ENCODE assay signal across 8 mouse cellular contexts in genomic region chr8:103272305-103273079, GRCm38 (mm10).
A peak's percentile ranks its signal among the peaks of the same experiment; 100 is the strongest.
DNase-seq lines count a peak whose midpoint lies in the region; ATAC-seq lines count a peak whose summit lies in the region.

No protein-coding gene starts in this region.

- H3K4me1 ChIP-seq in heart, embryonic 10.5 days = peaks cover 4% of the 10 kb centered on the region; the same call in 1 of the 2 replicates
- peaks cover 16% of the 10 kb centered on the region; the same call in 1 of the 2 replicates for H3K4me1 ChIP-seq in hindbrain, embryonic 15.5 days (replicated peaks)
- H3K4me1 ChIP-seq in midbrain, embryonic 11.5 days (ENCODE audit: control insufficient read depth, insufficient read depth, low read length) = peaks cover 11% of the 10 kb centered on the region

- H3K4me3 ChIP-seq in heart, embryonic 10.5 days = no peak overlapping the region
- H3K4me3 ChIP-seq in hindbrain, embryonic 15.5 days = no peak overlapping the region
- no peak overlapping the region for H3K4me3 ChIP-seq in midbrain, embryonic 11.5 days (ENCODE audit: low read depth, low read length)

- no peak overlapping the region for H3K4me2 ChIP-seq in hindbrain, embryonic 15.5 days
- no peak overlapping the region for H3K4me2 ChIP-seq in midbrain, embryonic 11.5 days

- H3K27ac ChIP-seq in heart, embryonic 10.5 days = no peak overlapping the region
- peak overlapping the region; percentile 56 for H3K27ac ChIP-seq in hindbrain, embryonic 15.5 days (replicated peaks)
- 0 out of 2 replicates have a peak overlapping the region, but pooled peaks have one; percentile 2 for H3K27ac ChIP-seq in midbrain, embryonic 11.5 days (ENCODE audit: low read depth, low read length)

- WGBS in heart, embryonic 10.5 days = 31% methylated on average over 5 of the region's 5 CpGs
- 4% methylated on average over 5 of the region's 5 CpGs for WGBS in hindbrain, embryonic 15.5 days
- 10% methylated on average over 5 of the region's 5 CpGs for WGBS in midbrain, embryonic 11.5 days

- H3K9ac ChIP-seq in hindbrain, embryonic 15.5 days = no peak overlapping the region
- no peak overlapping the region for H3K9ac ChIP-seq in midbrain, embryonic 11.5 days (ENCODE audit: low read length)

- H3K9me3 ChIP-seq in heart, embryonic 10.5 days = no peaks in the 10 kb centered on the region
- H3K9me3 ChIP-seq in hindbrain, embryonic 15.5 days = no peaks in the 10 kb centered on the region
- H3K9me3 ChIP-seq in midbrain, embryonic 11.5 days (ENCODE audit: control insufficient read depth, low read length) = no peaks in the 10 kb centered on the region

- peak; percentile 92 for ATAC-seq in hindbrain, embryonic 15.5 days (ENCODE audit: low FRiP score, low read depth)
- peak; percentile 65 for ATAC-seq in midbrain, embryonic 11.5 days (ENCODE audit: low FRiP score)

- no peaks in the 10 kb centered on the region for H3K27me3 ChIP-seq in heart, embryonic 10.5 days (ENCODE audit: insufficient read depth, poor library complexity, severe bottlenecking)
- no peaks in the 10 kb centered on the region for H3K27me3 ChIP-seq in hindbrain, embryonic 15.5 days
- no peaks in the 10 kb centered on the region for H3K27me3 ChIP-seq in midbrain, embryonic 11.5 days (ENCODE audit: control insufficient read depth, insufficient read depth, low read length)

- no peaks in the 10 kb centered on the region for H3K36me3 ChIP-seq in heart, embryonic 10.5 days
- H3K36me3 ChIP-seq in hindbrain, embryonic 15.5 days = no peaks in the 10 kb centered on the region
- H3K36me3 ChIP-seq in midbrain, embryonic 11.5 days (ENCODE audit: control insufficient read depth, insufficient read depth, low read length) = no peaks in the 10 kb centered on the region

- DNase-seq in heart, postnatal 4 days = peak; percentile 9
- DNase-seq in heart, embryonic 10.5 days (ENCODE audit: low spot score) = no peak
- peak; percentile 32 for DNase-seq in embryo, embryonic 9.5 days (ENCODE audit: extremely low spot score)
- DNase-seq in midbrain, embryonic 11.5 days (ENCODE audit: low spot score, missing footprints) = peak; percentile 89
- DNase-seq in testis, postnatal 14 days (ENCODE audit: low spot score) = no peak
- DNase-seq in gastrocnemius, postnatal 4 days (ENCODE audit: low spot score in 2 of 2) = no peak
- DNase-seq in thymus, postnatal 14 days = no peak

Comparison
In these comparisons a context has a peak if more than half of its experiments do, and no peak if none do; other contexts are left out.
1. DNase-seq: peak in heart, postnatal 4 days (single experiment), embryo, embryonic 9.5 days (single experiment) and midbrain, embryonic 11.5 days (single experiment); none in heart, embryonic 10.5 days (single experiment), testis, postnatal 14 days (single experiment), gastrocnemius, postnatal 4 days (0 of 2) and thymus, postnatal 14 days (single experiment).